Mouse (Mus musculus) limb, embryonic 12.5 days (tissue): ENCODE measurements around the gene Krt18. TPM values are rescaled to one million over a fixed set of nuclear protein-coding genes. Genes with fewer than 3 reads are reported as not detected.
A peak's percentile ranks its signal among the peaks of the same experiment; 100 is the strongest.

Experiments used
- ATAC-seq: fragments of 200-750 bp; cut with Nextera tagmentation; 2 replicates; pipeline ENCODE4 v1.8.0; 2017; ENCODE audit warnings: low read depth, moderate TSS enrichment; ENCODE audit not compliant: insufficient number of reproducible peaks, insufficient read depth, low FRiP score, low TSS enrichment
- H3K27ac ChIP-seq: fragments of 300-500 bp; sonication (generic); 2 replicates; pipeline ENCODE4 v1.5.1; 2016; ENCODE audit warnings: mild to moderate bottlenecking, moderate library complexity
- H3K27me3 ChIP-seq: fragments of 300-500 bp; sonication (generic); 2 replicates; pipeline ENCODE4 v1.6.1; 2016; ENCODE audit warnings: mild to moderate bottlenecking, moderate library complexity
- H3K36me3 ChIP-seq: fragments of 300-500 bp; sonication (generic); 2 replicates; pipeline ENCODE4 v1.6.1; 2016; ENCODE audit warnings: mild to moderate bottlenecking, moderate library complexity
- H3K4me1 ChIP-seq: fragments of 300-500 bp; sonication (generic); replicated peaks from 2 replicates; pipeline ENCODE4 v1.6.1; 2016
- H3K4me2 ChIP-seq: fragments of 300-500 bp; sonication (generic); 2 replicates; pipeline ENCODE4 v1.6.1; 2016; ENCODE audit warnings: mild to moderate bottlenecking, moderate library complexity
- H3K4me3 ChIP-seq: fragments of 300-500 bp; sonication (generic); replicated peaks from 2 replicates; pipeline ENCODE4 v1.5.1; 2016; ENCODE audit warnings: mild to moderate bottlenecking
- H3K9ac ChIP-seq: fragments of 300-500 bp; sonication (generic); replicated peaks from 2 replicates; pipeline ENCODE4 v1.6.1; 2016; ENCODE audit warnings: mild to moderate bottlenecking, moderate library complexity
- H3K9me3 ChIP-seq: fragments of 300-500 bp; sonication (generic); 2 replicates; pipeline ENCODE4 v1.6.1; 2016; ENCODE audit warnings: mild to moderate bottlenecking, moderate library complexity
- WGBS: fragments of 180-500 bp; shearing (Covaris S2); methylation state at CpG from one replicate; pipeline ENCODE4 v1.1.7; 2016; 5-methylcytosine and 5-hydroxymethylcytosine counted together
- polyA plus RNA-seq: library from polyadenylated mRNA; unstranded; fragments of >200 nt; fragmentation: Nextera tagmentation; extraction: Ambion mirVana; gene quantifications from 2 replicates; pipeline ENCODE4 v1.2.1, GENCODE M21; 2016

The Krt18 gene
- polyA plus RNA-seq, 1 experiment from 2014 or later, result 21.2 TPM

GRCm38 (mm10) chr15:102040277-102040676 lies 12.3 kb downstream of the Krt18 start:
- Histone ChIP-seq H3K27me3 (peaks cover 10% of the 10 kb centered on the region; the same call in 1 of the 2 replicates), H3K9ac (no peak overlapping the region), H3K36me3 (no peaks in the 10 kb centered on the region), H3K4me3 (no peak overlapping the region), H3K9me3 (no peaks in the 10 kb centered on the region), H3K4me2 (no peak overlapping the region), H3K27ac (no peak overlapping the region), H3K4me1 (0 out of 2 replicates have a peak, but pooled peaks cover 3% of the 10 kb centered on the region)
- ATAC-seq, result no peak
- WGBS, result 78% methylated on average over 4 of the region's 4 CpGs

GRCm38 (mm10) chr15:102041951-102042350 lies 14.0 kb downstream of the Krt18 start:
- no peak overlapping the region for H3K9ac ChIP-seq

GRCm38 (mm10) chr15:102044745-102045144 lies 16.8 kb downstream of the Krt18 start:
- no peak overlapping the region for H3K4me3 ChIP-seq
- no peaks in the 10 kb centered on the region for H3K36me3 ChIP-seq
- H3K9me3 ChIP-seq, result no peaks in the 10 kb centered on the region
- H3K4me2 ChIP-seq, result no peak overlapping the region
- 82% methylated on average over 3 of the region's 3 CpGs for WGBS
- no peak overlapping the region for H3K27ac ChIP-seq
- no peak overlapping the region for H3K9ac ChIP-seq
- peaks cover 10% of the 10 kb centered on the region; the same call in 1 of the 2 replicates for H3K27me3 ChIP-seq
- no peak for ATAC-seq
- H3K4me1 ChIP-seq, result no peaks in the 10 kb centered on the region

More at GRCm38 (mm10) chr15:102041951-102042350, 14.0 kb downstream of the Krt18 start:
- no peaks in the 10 kb centered on the region for H3K36me3 ChIP-seq
- no peak overlapping the region for H3K27ac ChIP-seq
- peak overlapping the region; percentile 24; the same call in 1 of the 2 replicates for H3K4me3 ChIP-seq
- H3K4me1 ChIP-seq, result 0 out of 2 replicates have a peak, but pooled peaks cover 3% of the 10 kb centered on the region
- peak overlapping the region; percentile 47 for H3K4me2 ChIP-seq
- WGBS, result 21% methylated on average over 7 of the region's 7 CpGs
- H3K27me3 ChIP-seq, result peaks cover 10% of the 10 kb centered on the region; the same call in 1 of the 2 replicates
- H3K9me3 ChIP-seq, result no peaks in the 10 kb centered on the region
- ATAC-seq, result no peak

GRCm38 (mm10) chr15:102045691-102046090 lies 17.7 kb downstream of the Krt18 start:
- Histone ChIP-seq H3K4me2 (no peak overlapping the region), H3K4me3 (no peak overlapping the region), H3K27ac (no peak overlapping the region), H3K4me1 (no peaks in the 10 kb centered on the region), H3K9me3 (no peaks in the 10 kb centered on the region), H3K9ac (no peak overlapping the region), H3K36me3 (no peaks in the 10 kb centered on the region), H3K27me3 (peaks cover 8% of the 10 kb centered on the region; the same call in 1 of the 2 replicates)
- ATAC-seq, result no peak
- 92% methylated on average over 10 of the region's 10 CpGs for WGBS

DNA sequence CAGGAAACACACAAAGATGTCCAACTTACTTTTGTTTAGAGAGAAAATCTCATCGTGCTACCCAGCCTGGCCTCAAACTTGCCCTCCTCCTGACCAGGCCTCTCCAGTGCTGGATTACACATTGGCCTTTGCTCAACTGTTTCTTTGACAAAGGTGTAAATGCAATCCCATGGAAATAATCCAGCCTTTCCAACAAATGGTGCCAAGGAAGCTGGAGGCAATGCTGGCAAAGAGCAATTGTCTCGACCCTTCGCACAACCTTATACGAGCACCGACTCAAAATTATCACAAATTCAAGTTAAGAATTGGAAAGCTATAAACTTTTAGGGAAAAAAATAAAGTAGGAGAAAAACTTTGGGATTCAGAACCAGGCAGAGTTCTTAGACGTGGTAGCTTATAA lies 20.0 kb downstream of the Krt18 start:
- no peaks in the 10 kb centered on the region for H3K4me1 ChIP-seq
- 91% methylated on average over 6 of the region's 6 CpGs for WGBS
- H3K36me3 ChIP-seq, result no peaks in the 10 kb centered on the region
- no peaks in the 10 kb centered on the region; the same call in 1 of the 2 replicates for H3K27me3 ChIP-seq
- no peak overlapping the region for H3K9ac ChIP-seq
- no peak overlapping the region for H3K4me2 ChIP-seq
- no peak overlapping the region for H3K4me3 ChIP-seq
- H3K27ac ChIP-seq, result no peak overlapping the region
- no peaks in the 10 kb centered on the region for H3K9me3 ChIP-seq
- no peak for ATAC-seq

GRCm38 (mm10) chr15:102049871-102050270 lies 21.9 kb downstream of the Krt18 start:
- Histone ChIP-seq H3K4me1 (no peaks in the 10 kb centered on the region), H3K36me3 (no peaks in the 10 kb centered on the region), H3K27me3 (no peaks in the 10 kb centered on the region; the same call in 1 of the 2 replicates), H3K4me3 (no peak overlapping the region), H3K9ac (no peak overlapping the region), H3K9me3 (no peaks in the 10 kb centered on the region), H3K4me2 (no peak overlapping the region), H3K27ac (no peak overlapping the region)
- ATAC-seq, result no peak

DNA sequence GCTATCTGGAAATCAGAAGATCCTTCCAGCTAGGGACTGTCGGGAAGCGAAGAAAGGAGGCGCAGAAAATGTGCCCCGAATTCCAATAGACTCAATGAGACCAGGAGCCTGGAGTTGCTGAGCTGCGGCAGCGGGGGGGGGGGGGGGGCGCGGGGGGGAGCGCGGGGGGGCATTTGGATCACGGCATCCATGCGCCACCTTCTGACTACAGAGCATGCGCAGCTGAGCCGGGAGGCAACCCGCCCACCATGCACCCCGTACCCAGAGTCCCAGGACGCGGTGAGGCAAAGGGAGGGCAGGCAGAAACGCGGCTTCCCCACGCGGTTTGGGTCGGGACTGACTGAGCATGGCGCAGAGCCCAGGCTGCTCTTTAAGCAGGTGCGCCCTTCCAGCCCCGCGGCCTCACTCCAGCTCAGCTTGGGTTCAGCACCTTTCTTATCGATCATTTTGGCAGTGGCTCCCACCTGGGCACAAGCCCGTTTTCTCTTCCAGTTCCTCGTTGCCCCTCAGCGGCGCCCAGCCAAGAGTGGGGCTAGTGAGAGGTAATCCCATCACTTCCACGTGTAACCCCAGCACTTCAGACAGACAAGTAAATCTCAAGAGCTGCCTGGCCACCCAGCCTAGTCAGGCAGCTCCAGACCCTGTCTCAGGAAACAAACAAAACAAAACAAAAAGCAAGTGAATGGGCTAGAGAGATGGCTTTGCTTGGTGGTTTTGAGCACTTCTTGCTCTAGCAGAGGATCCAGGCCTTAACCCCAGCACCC lies 24.1 kb downstream of the Krt18 start:
- Histone ChIP-seq H3K4me2 (peak overlapping the region; percentile 74), H3K36me3 (no peaks in the 10 kb centered on the region), H3K4me3 (peak overlapping the region; percentile 54), H3K4me1 (no peaks in the 10 kb centered on the region), H3K27ac (peak overlapping the region; percentile 73), H3K27me3 (no peaks in the 10 kb centered on the region), H3K9me3 (no peaks in the 10 kb centered on the region), H3K9ac (peak overlapping the region; percentile 66)
- ATAC-seq, result peak; percentile 80
- WGBS, result 0% methylated on average over 26 of the region's 33 CpGs

DNA sequence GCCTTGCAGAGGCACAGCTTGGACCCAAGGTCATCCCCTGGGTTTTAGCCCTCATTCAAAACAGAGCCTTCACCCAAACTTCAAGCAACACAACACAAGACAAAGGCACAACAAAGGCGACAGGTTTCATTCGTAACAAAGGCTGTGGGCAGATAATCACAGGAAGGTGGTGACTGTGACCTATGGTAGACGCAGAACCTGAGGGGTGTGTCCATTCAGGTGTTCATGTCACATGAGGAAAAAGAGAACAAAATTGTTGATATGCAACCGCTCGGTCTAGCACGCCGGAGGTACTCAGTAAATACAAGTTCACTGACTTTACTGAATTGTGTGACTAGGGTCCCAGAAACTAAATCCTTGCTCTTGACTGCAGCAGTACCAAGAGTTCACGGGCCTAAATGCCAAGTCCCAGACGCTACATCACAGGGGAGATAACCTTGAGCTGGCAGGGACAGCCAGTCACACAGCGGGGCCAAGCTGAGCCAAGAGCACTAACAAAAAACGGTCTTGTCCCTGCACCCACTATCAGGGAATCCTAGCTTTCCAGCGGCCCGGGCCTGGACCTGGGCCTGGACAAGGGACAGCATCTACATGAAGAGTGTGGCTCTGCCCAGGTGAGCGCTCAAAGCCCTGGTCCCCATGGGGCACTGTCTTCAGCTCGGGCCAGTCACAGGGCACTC lies 28.7 kb downstream of the Krt18 start:
- H3K4me3 ChIP-seq, result no peak overlapping the region
- no peaks in the 10 kb centered on the region for H3K36me3 ChIP-seq
- no peak overlapping the region for H3K27ac ChIP-seq
- no peak overlapping the region for H3K4me2 ChIP-seq
- ATAC-seq, result no peak
- H3K9me3 ChIP-seq, result no peaks in the 10 kb centered on the region
- no peaks in the 10 kb centered on the region for H3K4me1 ChIP-seq
- H3K9ac ChIP-seq, result no peak overlapping the region
- 91% methylated on average over 15 of the region's 15 CpGs for WGBS
- no peaks in the 10 kb centered on the region for H3K27me3 ChIP-seq

DNA sequence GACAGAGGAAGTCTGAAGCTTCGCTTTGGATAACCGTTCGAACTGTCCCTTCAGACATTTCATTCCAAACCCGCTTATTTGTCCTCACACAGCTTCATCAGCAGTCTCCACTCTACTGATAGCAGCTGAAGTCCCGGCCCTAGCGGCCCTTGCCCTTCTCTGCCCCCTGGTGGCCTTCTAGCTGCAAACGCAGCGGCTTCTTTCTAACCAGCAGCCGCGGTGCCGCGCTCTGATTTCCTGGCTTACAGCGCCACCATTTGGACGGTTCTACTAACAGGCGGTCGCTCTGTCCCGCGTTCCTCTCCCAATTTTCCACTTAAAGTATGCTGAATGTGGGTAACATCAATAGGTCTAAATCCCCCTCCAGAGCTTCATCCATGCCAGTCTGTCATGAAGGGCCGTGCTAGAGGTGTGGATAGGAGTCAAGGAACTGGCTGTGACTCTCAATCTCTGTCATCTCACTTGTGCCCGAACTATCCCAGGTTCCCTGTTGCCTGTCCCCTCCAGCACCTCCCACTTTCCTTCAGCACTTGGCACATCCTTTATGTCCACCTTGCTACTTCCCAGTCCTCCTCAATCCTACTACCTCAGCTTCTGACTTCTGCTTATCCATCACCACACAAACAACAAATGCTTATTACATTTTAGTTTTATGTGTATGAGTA lies 37.8 kb downstream of the Krt18 start:
- H3K4me3 ChIP-seq, result no peak overlapping the region
- no peak overlapping the region for H3K9ac ChIP-seq
- no peaks in the 10 kb centered on the region for H3K36me3 ChIP-seq
- H3K4me1 ChIP-seq, result 0 out of 2 replicates have a peak, but pooled peaks cover 6% of the 10 kb centered on the region
- peaks cover 16% of the 10 kb centered on the region; the same call in 1 of the 2 replicates for H3K27me3 ChIP-seq
- H3K9me3 ChIP-seq, result no peaks in the 10 kb centered on the region
- H3K4me2 ChIP-seq, result no peak overlapping the region
- H3K27ac ChIP-seq, result no peak overlapping the region
- peak; percentile 63 for ATAC-seq
- 6% methylated on average over 20 of the region's 20 CpGs for WGBS

DNA sequence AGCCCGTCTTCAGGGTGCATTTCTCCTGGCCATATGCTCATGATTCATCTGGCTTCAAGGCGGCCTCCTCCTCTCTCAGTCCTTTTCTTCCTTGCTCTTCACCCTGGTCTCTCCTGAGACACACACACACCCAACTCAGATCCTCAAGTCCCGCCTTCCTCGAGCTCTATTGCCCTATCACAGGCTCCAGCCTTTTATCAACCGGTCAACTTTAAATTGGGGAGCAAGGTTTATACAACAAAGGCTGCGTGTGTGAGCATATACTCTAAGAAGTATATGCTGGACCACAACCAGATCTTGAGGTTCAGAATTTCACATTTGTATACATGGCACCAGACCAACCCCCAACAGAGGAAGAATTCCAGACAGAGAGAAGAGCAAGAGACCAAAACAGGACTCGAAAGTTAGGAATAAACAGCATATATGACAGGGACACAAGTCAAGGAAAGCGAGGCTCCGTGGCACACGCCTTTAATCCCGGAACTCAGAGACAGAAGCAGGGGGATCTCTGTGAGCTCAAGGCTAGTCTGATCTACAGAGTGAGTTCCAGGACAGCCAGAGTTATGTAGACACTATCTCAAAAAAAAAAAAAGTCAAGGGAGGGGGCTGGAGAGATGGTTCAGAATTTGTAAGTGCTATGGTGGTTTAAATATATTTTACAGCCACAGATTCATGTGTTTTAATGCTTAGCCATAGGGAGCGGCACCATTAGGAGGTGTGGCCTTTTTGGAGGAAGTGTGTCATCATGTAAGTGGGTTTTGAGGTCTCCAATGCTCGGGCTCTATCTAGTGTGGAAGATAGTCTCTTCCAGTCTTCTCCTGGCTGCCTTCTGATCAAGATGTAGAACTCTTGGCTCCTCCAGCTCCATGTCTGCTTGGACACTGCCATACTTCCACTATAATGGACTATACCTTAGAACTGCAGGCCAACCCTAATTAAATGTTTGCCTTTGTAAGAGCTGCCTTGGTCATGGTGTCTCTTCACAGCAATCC lies 42.8 kb downstream of the Krt18 start:
- H3K9me3 ChIP-seq, result no peaks in the 10 kb centered on the region
- WGBS, result 75% methylated on average over 13 of the region's 13 CpGs
- peaks cover 11% of the 10 kb centered on the region; the same call in 1 of the 2 replicates for H3K27me3 ChIP-seq
- no peak for ATAC-seq
- H3K27ac ChIP-seq, result no peak overlapping the region
- no peak overlapping the region for H3K9ac ChIP-seq
- H3K4me2 ChIP-seq, result no peak overlapping the region
- no peaks in the 10 kb centered on the region for H3K36me3 ChIP-seq
- no peak overlapping the region for H3K4me3 ChIP-seq
- H3K4me1 ChIP-seq, result peaks cover 15% of the 10 kb centered on the region
